Mouse (Mus musculus) adrenal gland, adult 18-20 months (tissue): ENCODE measurements around the gene Fut2. TPM values are rescaled to one million over a fixed set of nuclear protein-coding genes. Genes with fewer than 3 reads are reported as not detected.

Experiments
- DNase-seq, 2 experiments: peaks; one replicate each; pipeline ENCODE4 v3.0.0; 2021 to 2022; ENCODE audit warnings: low spot score in 2 of 2
- total RNA-seq, 2 experiments: library from RNA; stranded (reverse); gene quantifications; 1 replicate in 1 of 2; 2 replicates in 1 of 2; pipeline ENCODE4 v1.2.3; 2021

Fut2 gene
- total RNA-seq, 2 experiments from 2014 or later: 0.13 TPM; not detected in 1

- DNase-seq: no peak
Observed at GRCm38 (mm10) chr7:45609511-45609910, 56.7 kb downstream of the Fut2 start.

- DNase-seq: no peak
Observed at GRCm38 (mm10) chr7:45605704-45606289, 60.4 kb downstream of the Fut2 start.

GRCm38 (mm10) chr7:45598960-45599879, 67.0 kb downstream of the Fut2 start:
- no peak for DNase-seq

Other genes starting within 250 kb of the Fut2 start
- gene Lhb, start 245.6 kb downstream of the Fut2 start, total RNA-seq: not detected
- gene Gys1, start 231.6 kb downstream of the Fut2 start, total RNA-seq: 10 to 100 TPM; 40.4 to 61.6 TPM
- gene Ruvbl2, start 228.3 kb downstream of the Fut2 start, total RNA-seq: 10 to 100 TPM; 41.9 to 43.3 TPM
- 1,000 to 10,000 TPM; 1,437 to 1,911 TPM for gene Ftl1, start 206.5 kb downstream of the Fut2 start, total RNA-seq
- gene Bax, start 199.5 kb downstream of the Fut2 start, total RNA-seq: 10 to 100 TPM; 58.2 to 64.3 TPM
- 1 to 10 TPM in 1 of 2 experiments, under 1 TPM in 1; 0.66 to 2.6 TPM for gene Tulp2, start 184.5 kb downstream of the Fut2 start, total RNA-seq
- gene Gm45808, start 179.6 kb downstream of the Fut2 start, total RNA-seq: 10 to 100 TPM; 42.8 to 43.4 TPM
- 10 to 100 TPM; 73.2 to 77.2 TPM for gene Dhdh, start 177.6 kb downstream of the Fut2 start, total RNA-seq
- 100 to 1,000 TPM; 272 to 283 TPM for gene Nucb1, start 156.0 kb downstream of the Fut2 start, total RNA-seq
- 10 to 100 TPM; 47.1 to 48.6 TPM for gene Ppp1r15a, start 140.1 kb downstream of the Fut2 start, total RNA-seq
- 1 to 10 TPM; 2.5 to 2.7 TPM for gene Plekha4, start 140.1 kb downstream of the Fut2 start, total RNA-seq
- 1 to 10 TPM in 1 of 2 experiments, under 1 TPM in 1; 0.83 to 3.0 TPM for gene Hsd17b14, start 111.5 kb downstream of the Fut2 start, total RNA-seq
- gene Bcat2, start 96.2 kb downstream of the Fut2 start, total RNA-seq: 100 to 1,000 TPM; 164 to 265 TPM
- gene Fgf21, start 50.9 kb downstream of the Fut2 start, total RNA-seq: 1 to 10 TPM in 1 of 2 experiments, not detected in 1; 1.4 TPM
- gene Fut1, start 49.1 kb downstream of the Fut2 start, total RNA-seq: not detected
- under 1 TPM; 0.22 to 0.33 TPM for gene Izumo1, start 44.6 kb downstream of the Fut2 start, total RNA-seq
- gene Rasip1, start 38.9 kb downstream of the Fut2 start, total RNA-seq: 10 to 100 TPM; 16.0 to 27.6 TPM
- gene Mamstr, start 26.4 kb downstream of the Fut2 start, total RNA-seq: 1 to 10 TPM; 2.4 to 7.7 TPM
- under 1 TPM; 0.36 to 0.61 TPM for gene Ntn5, start 17.6 kb upstream of the Fut2 start, total RNA-seq
- gene Sec1, start 28.0 kb upstream of the Fut2 start, total RNA-seq: under 1 TPM; 0.23 to 0.35 TPM
- 10 to 100 TPM; 15.8 to 16.9 TPM for gene Car11, start 33.4 kb upstream of the Fut2 start, total RNA-seq
- gene Dbp, start 38.7 kb upstream of the Fut2 start, total RNA-seq: 10 to 100 TPM; 64.8 to 96.6 TPM
- gene Rpl18, start 49.1 kb upstream of the Fut2 start, total RNA-seq: 100 to 1,000 TPM; 934 to 965 TPM
- gene Sphk2, start 51.6 kb upstream of the Fut2 start, total RNA-seq: 10 to 100 TPM; 37.7 to 42.0 TPM
- under 1 TPM; 0.30 to 0.35 TPM for gene Fam83e, start 54.8 kb upstream of the Fut2 start, total RNA-seq
- gene Spaca4, start 59.4 kb upstream of the Fut2 start, total RNA-seq: not detected
- 1 to 10 TPM; 6.2 to 8.4 TPM for gene Lmtk3, start 117.3 kb upstream of the Fut2 start, total RNA-seq
- gene Sult2b1, start 118.3 kb upstream of the Fut2 start, total RNA-seq: 1 to 10 TPM in 1 of 2 experiments, under 1 TPM in 1; 0.77 to 1.1 TPM
- gene Cyth2, start 148.2 kb upstream of the Fut2 start, total RNA-seq: 100 to 1,000 TPM in 1 of 2 experiments, 10 to 100 TPM in 1; 92.9 to 117 TPM
- under 1 TPM; 0.19 to 0.20 TPM for gene Kcnj14, start 158.4 kb upstream of the Fut2 start, total RNA-seq
- 10 to 100 TPM; 33.0 to 36.0 TPM for gene Grwd1, start 164.6 kb upstream of the Fut2 start, total RNA-seq
- gene Kdelr1, start 206.4 kb upstream of the Fut2 start, total RNA-seq: 100 to 1,000 TPM; 125 to 140 TPM
- gene Grin2d, start 212.0 kb upstream of the Fut2 start, total RNA-seq: under 1 TPM; 0.66 to 0.67 TPM
- not detected for gene Syngr4, start 230.3 kb upstream of the Fut2 start, total RNA-seq
- 10 to 100 TPM; 70.9 to 89.3 TPM for gene Tmem143, start 230.5 kb upstream of the Fut2 start, total RNA-seq